Mouse (Mus musculus): ENCODE measurements around the gene Pnck. TPM values are rescaled to one million over a fixed set of nuclear protein-coding genes. Genes with fewer than 3 reads are reported as not detected.
A peak's percentile ranks its signal among the peaks of the same experiment; 100 is the strongest.

Gene Pnck
- polyA plus RNA-seq, 2 experiments: 20.9 to 27.4 TPM

GRCm38 (mm10) chrX:73658391-73658790 is 1.5 kb downstream of the Pnck start:
- H3K9ac ChIP-seq (ENCODE audit: low read depth, low read length, severe bottlenecking): no peak overlapping the region
- no peak overlapping the region for H3K4me2 ChIP-seq (replicated peaks; ENCODE audit: low read depth, low read length, severe bottlenecking)
- TF ChIP-seq POLR2A (IDR thresholded peaks at IDR 0.05; ENCODE audit: borderline replicate concordance, extremely low read depth, insufficient read depth, insufficient read length): no peak
- no peak overlapping the region for H3K4me3 ChIP-seq (replicated peaks; ENCODE audit: low read length)
- H3K9me3 ChIP-seq (ENCODE audit: control insufficient read depth, low read length): no peaks in the 10 kb centered on the region
- no peaks in the 10 kb centered on the region for H3K27me3 ChIP-seq (ENCODE audit: control insufficient read depth, insufficient read depth, low read length)
- WGBS: 52% methylated on average over 7 of the region's 7 CpGs
- H3K36me3 ChIP-seq (ENCODE audit: control insufficient read depth, insufficient read depth, low read length): no peaks in the 10 kb centered on the region
- no peak overlapping the region for H3K27ac ChIP-seq (replicated peaks; ENCODE audit: low read depth, low read length)
- DNase-seq (ENCODE audit: low spot score) (no peak), ATAC-seq (ENCODE audit: low FRiP score, low read depth) (no peak)
- no peaks in the 10 kb centered on the region for H3K4me1 ChIP-seq (ENCODE audit: control insufficient read depth, insufficient read depth, low read length)

DNA sequence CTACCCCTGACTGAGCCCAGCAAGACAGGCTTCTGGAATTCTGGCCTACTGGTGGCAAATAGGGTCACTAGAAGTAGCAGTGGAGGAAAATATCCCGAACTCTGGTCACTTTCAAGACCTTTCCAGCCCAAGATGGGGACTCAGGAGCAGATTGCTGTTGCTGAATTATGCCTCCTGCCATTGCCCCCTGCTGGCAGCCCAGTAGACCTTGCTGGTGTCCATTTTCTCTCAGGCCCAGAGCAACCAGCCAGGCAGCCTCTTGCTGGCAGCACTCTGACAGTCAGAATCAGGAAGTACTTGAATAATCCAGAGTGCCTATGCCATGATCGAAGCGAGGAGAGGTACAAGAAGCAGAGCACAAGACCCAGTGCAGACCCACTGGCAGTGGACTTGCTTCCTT is 4.4 kb downstream of the Pnck start:
- no peak for TF ChIP-seq POLR2A (IDR thresholded peaks at IDR 0.05; ENCODE audit: borderline replicate concordance, extremely low read depth, insufficient read depth, insufficient read length)
- Histone ChIP-seq H3K9me3 (ENCODE audit: control insufficient read depth, low read length) (no peaks in the 10 kb centered on the region), H3K4me1 (ENCODE audit: control insufficient read depth, insufficient read depth, low read length) (no peaks in the 10 kb centered on the region), H3K4me2 (replicated peaks; ENCODE audit: low read depth, low read length, severe bottlenecking) (no peak overlapping the region), H3K9ac (ENCODE audit: low read depth, low read length, severe bottlenecking) (no peak overlapping the region), H3K27me3 (ENCODE audit: control insufficient read depth, insufficient read depth, low read length) (no peaks in the 10 kb centered on the region), H3K27ac (replicated peaks; ENCODE audit: low read depth, low read length) (no peak overlapping the region), H3K4me3 (replicated peaks; ENCODE audit: low read length) (no peak overlapping the region), H3K36me3 (ENCODE audit: control insufficient read depth, insufficient read depth, low read length) (no peaks in the 10 kb centered on the region)
- ATAC-seq (ENCODE audit: low FRiP score, low read depth) (no peak), DNase-seq (ENCODE audit: low spot score) (no peak)
- WGBS: 84% methylated on average over 3 of the region's 3 CpGs

GRCm38 (mm10) chrX:73654177-73654576 is 5.7 kb downstream of the Pnck start:
- WGBS: 26% methylated on average over 6 of the region's 6 CpGs
- H3K36me3 ChIP-seq (ENCODE audit: control insufficient read depth, insufficient read depth, low read length): no peaks in the 10 kb centered on the region
- H3K27me3 ChIP-seq (ENCODE audit: control insufficient read depth, insufficient read depth, low read length): no peaks in the 10 kb centered on the region
- DNase-seq (ENCODE audit: low spot score) (peak; percentile 71), ATAC-seq (ENCODE audit: low FRiP score, low read depth) (peak; percentile 71)
- H3K4me2 ChIP-seq (replicated peaks; ENCODE audit: low read depth, low read length, severe bottlenecking): no peak overlapping the region
- H3K9me3 ChIP-seq (ENCODE audit: control insufficient read depth, low read length): no peaks in the 10 kb centered on the region
- H3K4me3 ChIP-seq (replicated peaks; ENCODE audit: low read length): no peak overlapping the region
- H3K9ac ChIP-seq (ENCODE audit: low read depth, low read length, severe bottlenecking): no peak overlapping the region
- no peak overlapping the region for H3K27ac ChIP-seq (replicated peaks; ENCODE audit: low read depth, low read length)
- no peak for TF ChIP-seq POLR2A (IDR thresholded peaks at IDR 0.05; ENCODE audit: borderline replicate concordance, extremely low read depth, insufficient read depth, insufficient read length)
- no peaks in the 10 kb centered on the region for H3K4me1 ChIP-seq (ENCODE audit: control insufficient read depth, insufficient read depth, low read length)

GRCm38 (mm10) chrX:73653392-73653791 is 6.5 kb downstream of the Pnck start:
- no peak overlapping the region for H3K27ac ChIP-seq (replicated peaks; ENCODE audit: low read depth, low read length)
- 76% methylated on average over 6 of the region's 6 CpGs for WGBS
- no peak for ATAC-seq (ENCODE audit: low FRiP score, low read depth)
- H3K9me3 ChIP-seq (ENCODE audit: control insufficient read depth, low read length): no peaks in the 10 kb centered on the region
- H3K36me3 ChIP-seq (ENCODE audit: control insufficient read depth, insufficient read depth, low read length): no peaks in the 10 kb centered on the region
- H3K9ac ChIP-seq (ENCODE audit: low read depth, low read length, severe bottlenecking): no peak overlapping the region
- no peaks in the 10 kb centered on the region for H3K27me3 ChIP-seq (ENCODE audit: control insufficient read depth, insufficient read depth, low read length)
- H3K4me3 ChIP-seq (replicated peaks; ENCODE audit: low read length): no peak overlapping the region
- no peak for DNase-seq (ENCODE audit: low spot score)
- H3K4me1 ChIP-seq (ENCODE audit: control insufficient read depth, insufficient read depth, low read length): no peaks in the 10 kb centered on the region
- no peak overlapping the region for H3K4me2 ChIP-seq (replicated peaks; ENCODE audit: low read depth, low read length, severe bottlenecking)
- no peak for TF ChIP-seq POLR2A (IDR thresholded peaks at IDR 0.05; ENCODE audit: borderline replicate concordance, extremely low read depth, insufficient read depth, insufficient read length)

DNA sequence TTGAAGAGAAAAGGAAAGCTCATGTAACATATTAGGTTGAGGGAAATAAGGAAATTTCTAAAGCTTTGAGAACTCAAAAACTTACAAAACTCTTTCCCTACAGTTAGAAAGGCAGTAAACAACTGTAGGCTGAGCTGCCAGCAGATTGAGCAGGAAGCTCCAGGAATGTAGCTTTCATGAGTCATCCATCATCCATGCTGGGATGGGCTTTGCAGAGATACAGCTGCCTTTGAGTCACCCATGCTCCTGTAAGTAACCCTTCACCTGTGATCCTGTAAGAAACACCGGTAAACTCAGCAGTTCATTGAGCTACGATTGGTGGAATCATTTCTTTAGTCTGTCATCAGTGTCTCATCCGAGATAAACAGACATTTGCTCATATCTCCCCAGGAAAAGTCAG is 9.0 kb downstream of the Pnck start:
- H3K4me3 ChIP-seq (replicated peaks; ENCODE audit: low read length): no peak overlapping the region
- H3K4me1 ChIP-seq (ENCODE audit: control insufficient read depth, insufficient read depth, low read length): no peaks in the 10 kb centered on the region
- H3K4me2 ChIP-seq (replicated peaks; ENCODE audit: low read depth, low read length, severe bottlenecking): no peak overlapping the region
- TF ChIP-seq POLR2A (IDR thresholded peaks at IDR 0.05; ENCODE audit: borderline replicate concordance, extremely low read depth, insufficient read depth, insufficient read length): no peak
- H3K36me3 ChIP-seq (ENCODE audit: control insufficient read depth, insufficient read depth, low read length): no peaks in the 10 kb centered on the region
- no peak overlapping the region for H3K27ac ChIP-seq (replicated peaks; ENCODE audit: low read depth, low read length)
- no peak for ATAC-seq (ENCODE audit: low FRiP score, low read depth)
- no peaks in the 10 kb centered on the region for H3K27me3 ChIP-seq (ENCODE audit: control insufficient read depth, insufficient read depth, low read length)
- H3K9me3 ChIP-seq (ENCODE audit: control insufficient read depth, low read length): no peaks in the 10 kb centered on the region
- H3K9ac ChIP-seq (ENCODE audit: low read depth, low read length, severe bottlenecking): no peak overlapping the region
- WGBS: 77% methylated on average over 3 of the region's 3 CpGs
- no peak for DNase-seq (ENCODE audit: low spot score)

- no peak overlapping the region for H3K4me2 ChIP-seq (replicated peaks; ENCODE audit: low read depth, low read length, severe bottlenecking)
- H3K4me3 ChIP-seq (replicated peaks; ENCODE audit: low read length): no peak overlapping the region
- no peak for DNase-seq (ENCODE audit: low spot score)
- no peak for TF ChIP-seq POLR2A (IDR thresholded peaks at IDR 0.05; ENCODE audit: borderline replicate concordance, extremely low read depth, insufficient read depth, insufficient read length)
- 34% methylated on average over 4 of the region's 4 CpGs for WGBS
- no peaks in the 10 kb centered on the region for H3K36me3 ChIP-seq (ENCODE audit: control insufficient read depth, insufficient read depth, low read length)
- no peak overlapping the region for H3K27ac ChIP-seq (replicated peaks; ENCODE audit: low read depth, low read length)
- H3K27me3 ChIP-seq (ENCODE audit: control insufficient read depth, insufficient read depth, low read length): 0 out of 2 replicates have a peak, but pooled peaks cover 7% of the 10 kb centered on the region
- H3K4me1 ChIP-seq (ENCODE audit: control insufficient read depth, insufficient read depth, low read length): no peaks in the 10 kb centered on the region
- no peak for ATAC-seq (ENCODE audit: low FRiP score, low read depth)
- no peak overlapping the region for H3K9ac ChIP-seq (ENCODE audit: low read depth, low read length, severe bottlenecking)
- H3K9me3 ChIP-seq (ENCODE audit: control insufficient read depth, low read length): no peaks in the 10 kb centered on the region
Measured at GRCm38 (mm10) chrX:73645121-73645520, 14.8 kb downstream of the Pnck start.
